Mouse (Mus musculus) liver, embryonic 15.5 days (tissue): ENCODE data around the gene Wdsub1. TPM values are rescaled to one million over a fixed set of nuclear protein-coding genes. Genes with fewer than 3 reads are reported as not detected.

Source experiments
- ATAC-seq: fragments of 200-750 bp; cut with Nextera tagmentation; 2 replicates; pipeline ENCODE4 v1.8.0; 2017; ENCODE audit warnings: moderate number of reproducible peaks, mild to moderate bottlenecking, moderate library complexity; ENCODE audit not compliant: insufficient read depth
- H3K27ac ChIP-seq: fragments of 300-500 bp; sonication (generic); replicated peaks from 2 replicates; pipeline ENCODE4 v1.5.1; 2015; ENCODE audit warnings: mild to moderate bottlenecking, inconsistent platforms
- H3K27me3 ChIP-seq: fragments of 300-500 bp; sonication (generic); 2 replicates; pipeline ENCODE4 v1.6.1; 2015; ENCODE audit warnings: mild to moderate bottlenecking, inconsistent platforms
- H3K36me3 ChIP-seq: fragments of 300-500 bp; sonication (generic); replicated peaks from 2 replicates; pipeline ENCODE4 v1.6.1; 2015; ENCODE audit warnings: moderate library complexity, mild to moderate bottlenecking, inconsistent platforms
- H3K4me1 ChIP-seq: fragments of 300-500 bp; sonication (generic); replicated peaks from 2 replicates; pipeline ENCODE4 v1.6.1; 2015; ENCODE audit warnings: inconsistent platforms
- H3K4me2 ChIP-seq: fragments of 300-500 bp; sonication (generic); 2 replicates; pipeline ENCODE4 v1.6.1; 2015; ENCODE audit warnings: moderate library complexity, mild to moderate bottlenecking, inconsistent platforms
- H3K4me3 ChIP-seq: fragments of 300-500 bp; sonication (generic); replicated peaks from 2 replicates; pipeline ENCODE4 v1.5.1; 2015; ENCODE audit warnings: mild to moderate bottlenecking, inconsistent platforms
- H3K9ac ChIP-seq: fragments of 300-500 bp; sonication (generic); 2 replicates; pipeline ENCODE4 v1.6.1; 2015; ENCODE audit warnings: moderate library complexity, mild to moderate bottlenecking, inconsistent platforms
- H3K9me3 ChIP-seq: fragments of 300-500 bp; sonication (generic); replicated peaks from 2 replicates; pipeline ENCODE4 v1.6.1; 2016; ENCODE audit warnings: inconsistent platforms
- WGBS: fragments of 180-500 bp; shearing (Covaris S2); methylation state at CpG from one replicate; pipeline ENCODE4 v1.1.7; 2015; ENCODE audit warnings: mixed read lengths; ENCODE audit not compliant: insufficient replicate concordance; 5-methylcytosine and 5-hydroxymethylcytosine counted together
- polyA plus RNA-seq: library from polyadenylated mRNA; unstranded; fragments of >200 nt; fragmentation: Nextera tagmentation; extraction: Ambion mirVana; gene quantifications from 2 replicates; pipeline ENCODE4 v1.2.1, GENCODE M21; 2015

Gene Wdsub1
- 7.1 and 8.4 TPM in 2 replicates for polyA plus RNA-seq

GRCm38 (mm10) chr2:59881831-59882741 is at the start of gene Wdsub1:
Wdsub1 (minus strand) TSS chr2:59882591.
- Histone ChIP-seq H3K9me3 (no peaks in the 10 kb centered on the region), H3K4me3 (peak within 1 kb of the TSS; percentile 84), H3K27me3 (no peaks in the 10 kb centered on the region), H3K9ac (peak within 1 kb of the TSS; percentile 77), H3K36me3 (no peaks in the 10 kb centered on the region), H3K4me1 (peaks cover 24% of the 10 kb centered on the region), H3K27ac (peak within 1 kb of the TSS; percentile 78), H3K4me2 (peak within 1 kb of the TSS; percentile 98)
- peak; percentile 95 for ATAC-seq
- WGBS = 2% methylated on average over 57 of the region's 57 CpGs

GRCm38 (mm10) chr2:59913610-59914009 is 31.2 kb upstream of the Wdsub1 start:
- no peak overlapping the region for H3K9ac ChIP-seq
- no peaks in the 10 kb centered on the region for H3K27me3 ChIP-seq
- no peak overlapping the region for H3K27ac ChIP-seq
- no peak overlapping the region for H3K4me3 ChIP-seq
- ATAC-seq = no peak
- no peaks in the 10 kb centered on the region for H3K4me1 ChIP-seq
- H3K4me2 ChIP-seq = no peak overlapping the region
- 85% methylated on average over 11 of the region's 11 CpGs for WGBS
- peaks cover 68% of the 10 kb centered on the region for H3K36me3 ChIP-seq
- no peaks in the 10 kb centered on the region for H3K9me3 ChIP-seq

GRCm38 (mm10) chr2:59908048-59908447 is 25.7 kb upstream of the Wdsub1 start:
- Histone ChIP-seq H3K4me2 (no peak overlapping the region), H3K27ac (no peak overlapping the region), H3K4me1 (no peaks in the 10 kb centered on the region), H3K9ac (no peak overlapping the region), H3K4me3 (no peak overlapping the region), H3K36me3 (peaks cover 48% of the 10 kb centered on the region), H3K9me3 (no peaks in the 10 kb centered on the region), H3K27me3 (no peaks in the 10 kb centered on the region)
- ATAC-seq = no peak
- 90% methylated on average over 9 of the region's 9 CpGs for WGBS

GRCm38 (mm10) chr2:59904007-59904406 is 21.6 kb upstream of the Wdsub1 start:
- no peak for ATAC-seq
- Histone ChIP-seq H3K27ac (no peak overlapping the region), H3K9ac (no peak overlapping the region), H3K36me3 (peaks cover 44% of the 10 kb centered on the region), H3K4me3 (no peak overlapping the region), H3K4me2 (no peak overlapping the region), H3K27me3 (no peaks in the 10 kb centered on the region), H3K9me3 (no peaks in the 10 kb centered on the region), H3K4me1 (no peaks in the 10 kb centered on the region)
- 80% methylated on average over 7 of the region's 7 CpGs for WGBS

- WGBS = 77% methylated on average over 4 of the region's 4 CpGs
These were observed 16.3 kb upstream of the Wdsub1 start for GRCm38 (mm10) chr2:59898666-59899065.

GRCm38 (mm10) chr2:59898105-59898504 is 15.7 kb upstream of the Wdsub1 start:
- 74% methylated on average over 6 of the region's 7 CpGs for WGBS
- Histone ChIP-seq H3K36me3 (peaks cover 32% of the 10 kb centered on the region), H3K27ac (no peak overlapping the region), H3K4me3 (no peak overlapping the region), H3K4me1 (no peaks in the 10 kb centered on the region), H3K27me3 (no peaks in the 10 kb centered on the region), H3K9me3 (no peaks in the 10 kb centered on the region), H3K9ac (no peak overlapping the region), H3K4me2 (no peak overlapping the region)
- no peak for ATAC-seq

More at GRCm38 (mm10) chr2:59898666-59899065, 16.3 kb upstream of the Wdsub1 start:
- no peak overlapping the region for H3K4me3 ChIP-seq
- ATAC-seq = no peak
- H3K27ac ChIP-seq = no peak overlapping the region
- no peaks in the 10 kb centered on the region for H3K9me3 ChIP-seq
- H3K36me3 ChIP-seq = peaks cover 32% of the 10 kb centered on the region
- no peak overlapping the region for H3K9ac ChIP-seq
- H3K4me1 ChIP-seq = no peaks in the 10 kb centered on the region
- no peaks in the 10 kb centered on the region for H3K27me3 ChIP-seq
- H3K4me2 ChIP-seq = no peak overlapping the region

- no peaks in the 10 kb centered on the region for H3K4me1 ChIP-seq
- no peak overlapping the region for H3K9ac ChIP-seq
- peaks cover 23% of the 10 kb centered on the region for H3K36me3 ChIP-seq
- no peaks in the 10 kb centered on the region for H3K9me3 ChIP-seq
- H3K4me3 ChIP-seq = no peak overlapping the region
- H3K27me3 ChIP-seq = no peaks in the 10 kb centered on the region
- H3K27ac ChIP-seq = no peak overlapping the region
- WGBS = 75% methylated on average over 8 of the region's 8 CpGs
- no peak overlapping the region for H3K4me2 ChIP-seq
- ATAC-seq = no peak
These were observed 14.4 kb upstream of the Wdsub1 start for GRCm38 (mm10) chr2:59896837-59897236.

- Histone ChIP-seq H3K4me2 (no peak overlapping the region), H3K4me3 (no peak overlapping the region), H3K9ac (no peak overlapping the region), H3K9me3 (no peaks in the 10 kb centered on the region), H3K36me3 (peaks cover 19% of the 10 kb centered on the region), H3K27me3 (no peaks in the 10 kb centered on the region), H3K4me1 (no peaks in the 10 kb centered on the region), H3K27ac (no peak overlapping the region)
- 70% methylated on average over 7 of the region's 7 CpGs for WGBS
- no peak for ATAC-seq
These were observed 14.0 kb upstream of the Wdsub1 start for GRCm38 (mm10) chr2:59896400-59896799.

- no peaks in the 10 kb centered on the region for H3K4me1 ChIP-seq
- no peak overlapping the region for H3K4me3 ChIP-seq
- H3K27ac ChIP-seq = no peak overlapping the region
- WGBS = 56% methylated on average over 6 of the region's 6 CpGs
- H3K4me2 ChIP-seq = no peak overlapping the region
- H3K36me3 ChIP-seq = no peaks in the 10 kb centered on the region
- H3K9ac ChIP-seq = no peak overlapping the region
- H3K9me3 ChIP-seq = no peaks in the 10 kb centered on the region
- no peaks in the 10 kb centered on the region for H3K27me3 ChIP-seq
- no peak for ATAC-seq
These were observed 7.3 kb upstream of the Wdsub1 start for GRCm38 (mm10) chr2:59889699-59890098.

- H3K4me2 ChIP-seq = peak overlapping the region; percentile 98
- peak overlapping the region; percentile 7; the same call in 1 of the 2 replicates for H3K9ac ChIP-seq
- WGBS = 29% methylated on average over 8 of the region's 8 CpGs
- H3K9me3 ChIP-seq = no peaks in the 10 kb centered on the region
- ATAC-seq = peak; percentile 66
- H3K27ac ChIP-seq = peak overlapping the region; percentile 62
- H3K4me1 ChIP-seq = peaks cover 24% of the 10 kb centered on the region
- H3K36me3 ChIP-seq = no peaks in the 10 kb centered on the region
- no peaks in the 10 kb centered on the region for H3K27me3 ChIP-seq
- H3K4me3 ChIP-seq = peak overlapping the region; percentile 84
These were observed 421 bp upstream of the Wdsub1 start for GRCm38 (mm10) chr2:59882742-59883281.

GRCm38 (mm10) chr2:59881404-59881803 is 987 bp downstream of the Wdsub1 start:
- peak overlapping the region; percentile 98 for H3K4me2 ChIP-seq
- no peak for ATAC-seq
- H3K27ac ChIP-seq = no peak overlapping the region
- no peaks in the 10 kb centered on the region for H3K36me3 ChIP-seq
- no peaks in the 10 kb centered on the region for H3K9me3 ChIP-seq
- H3K4me3 ChIP-seq = peak overlapping the region; percentile 84
- peaks cover 24% of the 10 kb centered on the region for H3K4me1 ChIP-seq
- peak overlapping the region; percentile 77; the same call in 1 of the 2 replicates for H3K9ac ChIP-seq
- WGBS = 12% methylated on average over 6 of the region's 6 CpGs
- H3K27me3 ChIP-seq = no peaks in the 10 kb centered on the region
